Mouse (Mus musculus) thymus, adult 2 months (tissue): ENCODE measurements around the gene Pdlim7.

ENCODE experiments used
- CTCF ChIP-seq: fragments of 200-500 bp; IDR thresholded peaks from 2 replicates; pipeline ENCODE4 v1.5.1; 2012; ENCODE audit warnings: mild to moderate bottlenecking, control low read depth, low read length, moderate library complexity, borderline replicate concordance; ENCODE audit not compliant: control insufficient read depth, poor library complexity, insufficient read depth; ENCODE audit errors: extremely low read depth
- POLR2A ChIP-seq: fragments of 200-500 bp; IDR thresholded peaks from 2 replicates; pipeline ENCODE4 v1.6.1; 2012; ENCODE audit warnings: mild to moderate bottlenecking, low read length, control low read depth, moderate library complexity; ENCODE audit not compliant: control insufficient read depth, poor library complexity, insufficient read depth; ENCODE audit errors: extremely low read depth

- TF ChIP-seq POLR2A (no peak), CTCF (no peak)
Observed at GRCm38 (mm10) chr13:55542891-55543290, 29.4 kb upstream of the Pdlim7 start.
